Mouse (Mus musculus): ENCODE data around the gene Akt3. TPM values are rescaled to one million over a fixed set of nuclear protein-coding genes. Genes with fewer than 3 reads are reported as not detected.

The Akt3 gene
- polyA plus RNA-seq (2017; shearing (Covaris generic)): 1 to 10 TPM; 4.2 to 4.8 TPM

- no peak for ATAC-seq
These were observed at the start of gene Akt3 for GRCm38 (mm10) chr1:177258034-177258342. Gene Akt3, minus strand, starts transcription at chr1:177258203.

DNA sequence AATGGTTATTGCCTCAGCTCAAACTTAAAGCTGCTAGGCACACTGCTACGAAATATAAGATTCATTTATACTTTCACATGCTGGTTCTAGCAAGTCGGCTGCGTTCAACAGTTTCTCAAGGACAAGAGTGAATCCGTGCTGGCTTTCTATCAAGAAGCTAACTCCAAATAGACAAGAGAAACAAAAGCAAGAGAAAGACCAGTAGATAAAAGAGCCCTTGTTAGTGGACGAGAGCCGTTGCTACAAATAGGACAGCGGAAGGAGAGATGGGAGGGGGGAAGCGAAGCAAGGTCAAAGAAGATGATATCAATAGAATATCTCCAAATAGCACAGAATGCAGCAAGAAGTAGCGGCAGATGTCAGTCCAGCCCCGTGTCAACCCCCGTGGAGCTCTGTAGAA lies 49.5 kb upstream of the Akt3 start:
- ATAC-seq: no peak

- ATAC-seq: no peak
These were observed 40.2 kb upstream of the Akt3 start for GRCm38 (mm10) chr1:177298231-177298630.

DNA sequence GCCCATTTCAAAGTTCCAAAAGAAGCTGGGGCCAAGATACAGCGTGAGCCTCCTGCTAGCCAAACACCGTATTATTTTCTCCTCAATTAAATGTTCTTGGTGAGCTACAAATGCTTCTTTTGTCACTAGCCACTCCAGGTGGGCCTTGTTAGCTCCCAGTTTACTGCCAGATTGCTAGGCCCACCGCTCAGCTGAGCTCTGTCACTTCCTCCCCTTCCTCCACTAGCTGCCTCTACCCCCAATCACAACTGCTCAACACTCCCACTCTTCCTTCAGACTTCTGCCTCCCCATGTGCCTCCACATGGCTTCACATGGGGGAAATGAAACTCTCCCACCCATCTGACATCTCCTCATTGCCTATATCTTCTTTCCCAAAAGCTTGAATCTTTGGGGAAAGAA lies 28.8 kb upstream of the Akt3 start:
- no peak for ATAC-seq

DNA sequence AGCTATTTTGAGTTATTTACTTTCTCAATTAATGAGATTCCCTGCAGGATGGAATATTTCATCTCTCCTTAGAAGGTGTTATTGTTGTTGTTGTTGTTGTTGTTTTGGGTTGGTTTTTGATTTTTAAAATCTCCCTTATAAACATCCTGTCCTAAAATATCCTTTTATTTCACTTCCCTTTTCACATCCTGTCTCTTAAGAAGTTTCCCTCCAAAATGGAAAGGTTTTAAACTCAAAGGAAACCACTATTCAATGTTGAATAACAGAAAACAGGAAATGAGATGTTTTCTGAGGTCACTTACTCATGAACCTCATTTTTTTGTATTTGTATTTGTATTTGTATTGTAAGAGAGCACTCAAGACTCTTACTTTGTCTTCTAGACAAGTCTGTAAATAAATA lies 23.9 kb upstream of the Akt3 start:
- no peak for ATAC-seq

DNA sequence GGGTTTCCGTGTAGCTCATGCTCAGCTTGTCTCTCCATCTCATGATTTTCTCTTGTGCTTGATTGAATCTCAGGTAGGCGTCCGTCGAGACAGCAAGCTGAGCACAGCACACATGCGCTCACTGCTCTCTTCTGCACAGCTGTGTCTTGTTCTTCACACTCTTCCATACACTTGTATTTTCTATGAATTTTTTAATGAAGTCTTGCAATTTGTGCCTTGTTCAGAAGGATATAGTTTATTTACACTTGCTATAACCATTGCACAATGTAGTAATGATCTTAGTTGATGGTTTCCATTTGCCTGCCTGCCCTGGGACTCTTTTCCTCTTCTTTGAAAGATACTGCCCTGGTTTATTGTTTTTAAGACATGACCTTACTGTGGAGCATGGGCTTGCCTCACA lies 19.4 kb upstream of the Akt3 start:
- no peak for ATAC-seq

GRCm38 (mm10) chr1:177267645-177268044 lies 9.6 kb upstream of the Akt3 start:
- ATAC-seq: no peak

DNA sequence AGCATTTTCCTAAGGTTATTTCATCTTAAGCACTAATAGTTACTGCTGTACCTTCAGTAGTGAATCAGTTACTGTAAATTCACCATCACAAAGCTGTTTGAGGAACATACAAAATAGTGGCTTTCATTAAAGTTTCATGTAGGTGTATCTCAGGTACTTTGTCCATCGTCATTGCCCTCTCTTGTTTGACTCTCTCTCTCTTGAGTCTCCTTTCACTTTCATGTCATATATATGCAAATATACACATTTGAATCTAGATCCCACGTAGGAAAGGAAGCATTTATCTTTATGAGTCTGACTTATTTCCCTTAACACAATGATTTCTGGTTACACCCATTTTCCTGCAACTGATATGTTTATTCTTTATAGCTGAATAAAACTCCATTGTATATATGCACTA lies 4.9 kb upstream of the Akt3 start:
- no peak for ATAC-seq

- no peak for ATAC-seq
These were observed 2.8 kb upstream of the Akt3 start for GRCm38 (mm10) chr1:177260796-177261195.

GRCm38 (mm10) chr1:177259038-177259600 lies 1.1 kb upstream of the Akt3 start:
- no peak for ATAC-seq

DNA sequence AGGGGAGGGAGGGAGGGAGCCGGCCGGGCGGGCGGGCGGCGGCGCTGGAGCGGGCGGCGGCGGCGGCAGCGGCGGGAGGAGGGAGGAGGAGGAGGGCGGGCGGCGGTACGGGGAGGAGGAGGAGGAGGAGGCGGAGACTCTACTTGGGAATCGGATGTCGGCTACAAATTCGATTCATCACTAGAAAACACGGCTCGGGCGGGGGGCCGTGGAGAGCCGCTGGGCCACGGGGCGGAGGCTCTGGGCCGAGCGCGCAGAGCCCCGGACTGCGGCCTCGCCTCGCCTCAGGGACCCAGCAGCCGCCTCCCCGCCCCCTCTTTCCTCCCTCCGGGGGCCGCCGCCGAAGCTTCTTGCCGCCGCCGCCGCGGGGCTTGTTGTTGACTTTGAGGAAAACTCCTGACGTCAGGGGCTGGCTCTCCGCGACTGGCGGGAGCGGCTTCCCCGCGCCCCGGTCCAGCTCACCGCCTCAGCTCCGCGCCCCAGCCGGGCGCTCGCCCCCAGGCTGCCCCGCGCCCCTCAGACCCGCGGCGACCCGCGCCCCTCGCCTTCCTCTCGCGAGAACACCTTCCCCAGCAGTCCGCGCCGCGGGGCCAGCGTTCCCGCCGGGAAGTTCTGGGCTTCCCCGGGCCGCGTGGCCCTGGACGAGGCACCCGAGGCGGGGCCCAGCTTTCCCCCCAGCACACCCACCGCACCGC lies 487 bp upstream of the Akt3 start:
- ATAC-seq: peak; percentile 65

DNA sequence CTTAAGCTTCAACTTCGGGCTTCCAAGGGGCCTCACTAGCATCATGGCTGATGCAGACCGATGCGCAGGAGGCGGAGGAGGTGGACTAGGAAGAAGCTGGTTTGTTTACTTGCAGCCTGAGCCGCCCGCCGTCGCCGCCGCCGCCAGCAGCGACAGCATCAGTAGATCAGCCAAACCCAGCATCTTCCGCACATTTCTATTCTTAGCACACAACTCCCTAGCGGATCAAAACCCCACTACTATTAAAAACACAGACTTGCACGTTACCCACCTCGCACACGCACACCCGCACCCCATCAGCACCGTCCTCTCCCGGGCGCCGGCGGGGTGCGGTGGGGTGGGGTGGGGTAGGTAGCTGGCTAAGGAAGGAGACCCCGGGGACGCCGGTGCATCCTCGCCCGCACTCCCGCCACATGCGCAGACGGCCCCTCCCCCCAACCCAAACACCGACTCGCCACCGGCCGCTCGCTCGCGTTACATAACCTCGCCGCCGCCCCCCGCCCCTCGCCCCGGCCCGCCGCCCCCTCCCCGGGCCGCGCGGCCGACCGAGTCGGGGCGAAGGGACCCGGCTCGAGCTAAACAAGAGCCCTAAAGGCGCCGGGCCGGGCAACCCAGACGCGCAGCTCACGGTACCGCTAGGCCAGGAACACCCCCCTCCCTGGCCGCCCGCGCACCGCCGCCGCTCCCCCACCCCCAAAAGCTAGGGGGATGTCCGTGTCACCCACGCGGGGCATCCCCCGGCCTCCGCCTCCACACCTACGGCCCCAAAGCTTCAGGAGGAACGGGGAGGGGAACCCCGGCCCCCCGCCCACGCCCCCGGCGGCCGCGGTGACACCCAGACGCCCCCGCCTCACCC lies 597 bp downstream of the Akt3 start:
- peak; percentile 64 for ATAC-seq

DNA sequence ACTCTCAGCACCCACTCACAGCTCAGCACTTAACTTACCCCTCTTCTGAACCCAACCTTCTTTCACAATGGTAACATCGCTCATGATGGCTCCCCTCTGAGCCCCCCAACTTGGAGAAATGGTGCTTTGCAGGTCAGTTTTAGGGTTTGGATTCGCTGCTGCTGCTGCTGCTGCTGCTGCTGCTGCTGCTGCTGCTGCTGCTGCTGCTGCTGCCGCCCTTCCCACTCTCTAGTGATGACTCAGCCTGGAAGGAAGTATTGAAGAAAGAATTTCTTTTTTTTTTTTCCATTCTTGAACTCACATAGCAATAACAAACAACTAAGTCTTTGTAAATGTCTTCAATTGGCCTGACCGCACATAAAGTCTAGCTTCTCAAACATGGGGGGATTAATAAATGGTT lies 9.4 kb downstream of the Akt3 start:
- peak; percentile 58 for ATAC-seq

GRCm38 (mm10) chr1:177238368-177238767 lies 19.6 kb downstream of the Akt3 start:
- no peak for ATAC-seq

- no peak for ATAC-seq
These were observed 21.3 kb downstream of the Akt3 start for GRCm38 (mm10) chr1:177236695-177237094.

- no peak for ATAC-seq
These were observed 21.8 kb downstream of the Akt3 start for GRCm38 (mm10) chr1:177236249-177236648.

DNA sequence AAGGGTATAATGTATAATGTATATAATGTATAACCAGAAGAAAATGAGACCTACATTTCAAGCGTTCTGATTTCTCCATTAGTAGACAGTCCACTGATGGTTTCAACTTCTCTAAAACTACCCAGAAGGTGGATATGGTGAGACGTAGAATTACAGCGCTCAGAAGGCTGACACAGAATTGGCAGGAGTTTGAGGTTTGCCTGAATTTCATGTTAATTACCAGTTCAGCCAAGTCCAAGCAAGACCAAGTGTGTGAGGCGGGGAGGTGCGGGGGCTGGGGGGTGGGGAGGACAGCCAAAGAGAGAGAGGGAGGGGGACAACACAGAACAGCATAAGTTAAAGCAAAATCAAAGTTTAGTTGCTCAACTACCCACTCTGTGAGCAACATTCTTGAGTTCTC lies 23.5 kb downstream of the Akt3 start:
- no peak for ATAC-seq

- ATAC-seq: no peak
These were observed 26.9 kb downstream of the Akt3 start for GRCm38 (mm10) chr1:177231122-177231521.

DNA sequence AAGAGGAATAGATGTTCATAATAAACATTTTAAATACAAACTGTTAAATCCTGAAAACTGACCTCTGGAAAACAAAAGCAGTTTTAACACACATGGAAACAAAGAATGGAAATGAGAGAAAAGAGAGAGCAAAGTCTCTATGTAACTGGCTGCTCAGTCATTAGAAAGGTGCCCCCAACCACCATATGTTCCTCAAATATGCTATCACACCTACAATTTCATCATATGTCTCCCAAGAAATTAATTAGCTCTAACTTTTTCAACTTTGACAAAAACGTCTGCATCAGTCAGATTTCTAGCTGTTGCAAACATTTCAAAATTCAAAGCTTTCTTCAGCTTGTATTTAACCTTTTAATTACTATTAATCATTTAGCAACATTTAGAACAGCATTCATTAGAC lies 59.0 kb downstream of the Akt3 start:
- ATAC-seq: no peak

GRCm38 (mm10) chr1:177195224-177195623 lies 62.8 kb downstream of the Akt3 start:
- no peak for ATAC-seq

GRCm38 (mm10) chr1:177194324-177194723 lies 63.7 kb downstream of the Akt3 start:
- ATAC-seq: no peak

GRCm38 (mm10) chr1:177191623-177192022 lies 66.4 kb downstream of the Akt3 start:
- ATAC-seq: no peak

DNA sequence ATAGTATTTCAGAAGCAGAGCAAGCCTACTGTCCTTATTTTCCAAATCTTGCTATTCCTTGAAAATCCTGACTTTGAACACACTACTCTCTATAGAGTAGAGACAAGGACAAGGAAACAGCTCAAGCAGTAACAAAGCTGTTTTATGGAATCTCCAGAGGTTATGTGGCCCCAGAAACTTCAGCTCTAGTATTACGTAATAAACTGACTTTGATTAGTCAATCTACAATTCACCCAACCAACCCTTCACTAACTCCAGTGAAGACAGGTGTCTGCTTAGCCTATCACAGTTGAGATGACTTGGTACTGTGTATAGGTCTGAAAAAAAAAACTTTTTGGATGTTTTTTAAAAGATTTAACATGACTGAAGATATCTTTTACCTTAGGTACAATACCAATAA lies 67.6 kb downstream of the Akt3 start:
- ATAC-seq: no peak

- peak; percentile 99 for ATAC-seq
These were observed 69.3 kb downstream of the Akt3 start for GRCm38 (mm10) chr1:177188708-177189107.

Data from activated CD4-positive, CD25-positive, alpha-beta regulatory T cell, adult 4 months (primary cell).